Mouse (Mus musculus): ENCODE measurements around the gene Nfkb1. TPM values are rescaled to one million over a fixed set of nuclear protein-coding genes. Genes with fewer than 3 reads are reported as not detected.

Nfkb1 gene
- polyA plus RNA-seq, 1 experiment from 2014 or later: 12.0 TPM

- peak; percentile 78 for ATAC-seq (ENCODE audit: insufficient read depth)
- Histone ChIP-seq H3K36me3 (replicated peaks) (peaks cover 18% of the 10 kb centered on the region; the same call in 1 of the 2 replicates), H3K4me2 (peak overlapping the region; percentile 13; the same call in 1 of the 2 replicates), H3K27ac (replicated peaks) (no peak overlapping the region), H3K4me3 (replicated peaks) (no peak overlapping the region), H3K9me3 (replicated peaks) (no peaks in the 10 kb centered on the region), H3K9ac (no peak overlapping the region), H3K27me3 (no peaks in the 10 kb centered on the region), H3K4me1 (replicated peaks) (peaks cover 26% of the 10 kb centered on the region)
- 26% methylated on average over 4 of the region's 4 CpGs for WGBS (ENCODE audit: insufficient replicate concordance)
Observed at GRCm38 (mm10) chr3:135641623-135641915, 49.8 kb downstream of the Nfkb1 start.

GRCm38 (mm10) chr3:135640856-135641622, 50.3 kb downstream of the Nfkb1 start:
- 59% methylated on average over 16 of the region's 16 CpGs for WGBS (ENCODE audit: insufficient replicate concordance)
- peaks cover 15% of the 10 kb centered on the region; the same call in 1 of the 2 replicates for H3K36me3 ChIP-seq (replicated peaks)
- no peaks in the 10 kb centered on the region for H3K27me3 ChIP-seq
- H3K27ac ChIP-seq (replicated peaks): peak overlapping the region; percentile 33; the same call in 1 of the 2 replicates
- H3K4me3 ChIP-seq (replicated peaks): no peak overlapping the region
- no peak overlapping the region for H3K4me2 ChIP-seq
- peak; percentile 41 for ATAC-seq (ENCODE audit: insufficient read depth)
- H3K4me1 ChIP-seq (replicated peaks): peaks cover 31% of the 10 kb centered on the region
- H3K9me3 ChIP-seq (replicated peaks): no peaks in the 10 kb centered on the region
- H3K9ac ChIP-seq: no peak overlapping the region

GRCm38 (mm10) chr3:135640203-135640602, 51.1 kb downstream of the Nfkb1 start:
- Histone ChIP-seq H3K4me1 (replicated peaks) (peaks cover 40% of the 10 kb centered on the region), H3K27ac (replicated peaks) (no peak overlapping the region), H3K4me2 (no peak overlapping the region), H3K9me3 (replicated peaks) (no peaks in the 10 kb centered on the region), H3K27me3 (no peaks in the 10 kb centered on the region), H3K4me3 (replicated peaks) (no peak overlapping the region), H3K9ac (no peak overlapping the region), H3K36me3 (replicated peaks) (peaks cover 10% of the 10 kb centered on the region; the same call in 1 of the 2 replicates)
- ATAC-seq (ENCODE audit: insufficient read depth): no peak
- 84% methylated on average over 5 of the region's 5 CpGs for WGBS (ENCODE audit: insufficient replicate concordance)

GRCm38 (mm10) chr3:135637592-135637991, 53.8 kb downstream of the Nfkb1 start:
- H3K4me2 ChIP-seq: no peak overlapping the region
- 32% methylated on average over 5 of the region's 5 CpGs for WGBS (ENCODE audit: insufficient replicate concordance)
- H3K9me3 ChIP-seq (replicated peaks): no peaks in the 10 kb centered on the region
- no peak overlapping the region for H3K9ac ChIP-seq
- H3K36me3 ChIP-seq (replicated peaks): peaks cover 5% of the 10 kb centered on the region; the same call in 1 of the 2 replicates
- no peak for ATAC-seq (ENCODE audit: insufficient read depth)
- no peak overlapping the region for H3K4me3 ChIP-seq (replicated peaks)
- H3K27ac ChIP-seq (replicated peaks): no peak overlapping the region
- no peaks in the 10 kb centered on the region for H3K27me3 ChIP-seq
- H3K4me1 ChIP-seq (replicated peaks): peaks cover 43% of the 10 kb centered on the region

- WGBS (ENCODE audit: insufficient replicate concordance): 19% methylated on average over 14 of the region's 14 CpGs
- no peak overlapping the region for H3K27ac ChIP-seq (replicated peaks)
- H3K4me1 ChIP-seq (replicated peaks): peaks cover 46% of the 10 kb centered on the region
- H3K36me3 ChIP-seq (replicated peaks): peaks cover 4% of the 10 kb centered on the region; the same call in 1 of the 2 replicates
- no peaks in the 10 kb centered on the region for H3K27me3 ChIP-seq
- ATAC-seq (ENCODE audit: insufficient read depth): peak; percentile 83
- H3K4me3 ChIP-seq (replicated peaks): no peak overlapping the region
- no peaks in the 10 kb centered on the region for H3K9me3 ChIP-seq (replicated peaks)
- H3K4me2 ChIP-seq: peak overlapping the region; percentile 25; the same call in 1 of the 2 replicates
- H3K9ac ChIP-seq: no peak overlapping the region
Observed at GRCm38 (mm10) chr3:135636454-135636853, 54.9 kb downstream of the Nfkb1 start.

GRCm38 (mm10) chr3:135635646-135636434, 55.5 kb downstream of the Nfkb1 start:
- H3K4me1 ChIP-seq (replicated peaks): peaks cover 40% of the 10 kb centered on the region
- no peak overlapping the region for H3K4me3 ChIP-seq (replicated peaks)
- H3K4me2 ChIP-seq: peak overlapping the region; percentile 25; the same call in 1 of the 2 replicates
- H3K9me3 ChIP-seq (replicated peaks): no peaks in the 10 kb centered on the region
- ATAC-seq (ENCODE audit: insufficient read depth): peak; percentile 52; the same call in 1 of the 2 replicates
- WGBS (ENCODE audit: insufficient replicate concordance): 49% methylated on average over 14 of the region's 14 CpGs
- peaks cover 2% of the 10 kb centered on the region; the same call in 1 of the 2 replicates for H3K36me3 ChIP-seq (replicated peaks)
- H3K9ac ChIP-seq: no peak overlapping the region
- H3K27me3 ChIP-seq: no peaks in the 10 kb centered on the region
- 0 out of 2 replicates have a peak overlapping the region, but pooled peaks have one; percentile 45 for H3K27ac ChIP-seq (replicated peaks)

GRCm38 (mm10) chr3:135635030-135635429, 56.3 kb downstream of the Nfkb1 start:
- Histone ChIP-seq H3K27me3 (no peaks in the 10 kb centered on the region), H3K4me3 (replicated peaks) (no peak overlapping the region), H3K27ac (replicated peaks) (no peak overlapping the region), H3K36me3 (replicated peaks) (no peaks in the 10 kb centered on the region), H3K4me1 (replicated peaks) (peaks cover 38% of the 10 kb centered on the region), H3K9ac (no peak overlapping the region), H3K4me2 (no peak overlapping the region), H3K9me3 (replicated peaks) (no peaks in the 10 kb centered on the region)
- no peak for ATAC-seq (ENCODE audit: insufficient read depth)
- WGBS (ENCODE audit: insufficient replicate concordance): 24% methylated on average over 1 of the region's 1 CpGs

GRCm38 (mm10) chr3:135634275-135634674, 57.1 kb downstream of the Nfkb1 start:
- no peak overlapping the region for H3K4me2 ChIP-seq
- no peaks in the 10 kb centered on the region for H3K9me3 ChIP-seq (replicated peaks)
- no peak for ATAC-seq (ENCODE audit: insufficient read depth)
- no peak overlapping the region for H3K9ac ChIP-seq
- H3K4me1 ChIP-seq (replicated peaks): peaks cover 38% of the 10 kb centered on the region
- H3K27me3 ChIP-seq: no peaks in the 10 kb centered on the region
- H3K36me3 ChIP-seq (replicated peaks): no peaks in the 10 kb centered on the region
- H3K27ac ChIP-seq (replicated peaks): no peak overlapping the region
- WGBS (ENCODE audit: insufficient replicate concordance): 58% methylated on average over 3 of the region's 3 CpGs
- H3K4me3 ChIP-seq (replicated peaks): no peak overlapping the region

- Histone ChIP-seq H3K9me3 (replicated peaks) (no peaks in the 10 kb centered on the region), H3K4me3 (replicated peaks) (no peak overlapping the region), H3K4me1 (replicated peaks) (peaks cover 33% of the 10 kb centered on the region), H3K27me3 (no peaks in the 10 kb centered on the region), H3K9ac (no peak overlapping the region), H3K4me2 (no peak overlapping the region), H3K27ac (replicated peaks) (no peak overlapping the region), H3K36me3 (replicated peaks) (no peaks in the 10 kb centered on the region; the same call in 1 of the 2 replicates)
- ATAC-seq (ENCODE audit: insufficient read depth): no peak
- 37% methylated on average over 4 of the region's 4 CpGs for WGBS (ENCODE audit: insufficient replicate concordance)
Observed at GRCm38 (mm10) chr3:135631856-135632255, 59.5 kb downstream of the Nfkb1 start.

- no peaks in the 10 kb centered on the region for H3K27me3 ChIP-seq
- H3K4me3 ChIP-seq (replicated peaks): no peak overlapping the region
- no peak overlapping the region for H3K9ac ChIP-seq
- H3K4me2 ChIP-seq: no peak overlapping the region
- 54% methylated on average over 10 of the region's 10 CpGs for WGBS (ENCODE audit: insufficient replicate concordance)
- peaks cover 25% of the 10 kb centered on the region for H3K4me1 ChIP-seq (replicated peaks)
- ATAC-seq (ENCODE audit: insufficient read depth): no peak
- no peaks in the 10 kb centered on the region; the same call in 1 of the 2 replicates for H3K36me3 ChIP-seq (replicated peaks)
- no peak overlapping the region for H3K27ac ChIP-seq (replicated peaks)
- no peaks in the 10 kb centered on the region for H3K9me3 ChIP-seq (replicated peaks)
Observed at GRCm38 (mm10) chr3:135631096-135631457, 60.3 kb downstream of the Nfkb1 start.

- Histone ChIP-seq H3K27me3 (no peaks in the 10 kb centered on the region), H3K4me2 (no peak overlapping the region), H3K9me3 (replicated peaks) (no peaks in the 10 kb centered on the region), H3K9ac (no peak overlapping the region), H3K27ac (replicated peaks) (no peak overlapping the region), H3K4me3 (replicated peaks) (no peak overlapping the region), H3K4me1 (replicated peaks) (peaks cover 20% of the 10 kb centered on the region), H3K36me3 (replicated peaks) (no peaks in the 10 kb centered on the region; the same call in 1 of the 2 replicates)
- 76% methylated on average over 21 of the region's 21 CpGs for WGBS (ENCODE audit: insufficient replicate concordance)
- no peak for ATAC-seq (ENCODE audit: insufficient read depth)
Observed at GRCm38 (mm10) chr3:135630430-135631095, 60.8 kb downstream of the Nfkb1 start.
